In genomic region chr2:92529670-92530322, GRCm38 (mm10) we compare ENCODE assay signal across 8 mouse cellular contexts.
DNase-seq lines count a peak whose midpoint lies in the region; ATAC-seq and TF ChIP-seq lines count a peak whose summit lies in the region.

No protein-coding gene starts in this region.

- no peaks in the 10 kb centered on the region for H3K79me2 ChIP-seq in myocyte (ENCODE audit: control insufficient read depth, insufficient read depth)

- no peak for DNase-seq in kidney, adult 18-20 months
- DNase-seq in embryonic facial prominence, embryonic 14.5 days (ENCODE audit: low spot score): no peak
- peak; percentile 18 for DNase-seq in hindbrain, postnatal 0 days (ENCODE audit: low spot score)
- no peak for DNase-seq in thymus, postnatal 10 days (ENCODE audit: low spot score in 2 of 2)
- DNase-seq in thymus, postnatal 4 days: no peak
- DNase-seq in lung, postnatal 25 days (ENCODE audit: low spot score): no peak

- no peak for TF ChIP-seq POLR2A in myocyte (IDR thresholded peaks at IDR 0.05; ENCODE audit: insufficient read length, low read depth)

- H3K36me3 ChIP-seq in kidney, embryonic 16.5 days (ENCODE audit: insufficient read depth, low read length): no peaks in the 10 kb centered on the region
- H3K36me3 ChIP-seq in embryonic facial prominence, embryonic 14.5 days (ENCODE audit: control insufficient read depth, insufficient read depth, low read length): no peaks in the 10 kb centered on the region
- H3K36me3 ChIP-seq in hindbrain, postnatal 0 days (ENCODE audit: insufficient read depth, low read length): no peaks in the 10 kb centered on the region
- no peaks in the 10 kb centered on the region for H3K36me3 ChIP-seq in myocyte (ENCODE audit: control insufficient read depth, insufficient read depth)

- H3K27ac ChIP-seq in kidney, embryonic 16.5 days (ENCODE audit: low read length): peak overlapping the region; percentile 11; the same call in 1 of the 2 replicates
- H3K27ac ChIP-seq in embryonic facial prominence, embryonic 14.5 days (replicated peaks; ENCODE audit: low read depth, low read length): no peak overlapping the region
- H3K27ac ChIP-seq in hindbrain, postnatal 0 days: peak overlapping the region; percentile 80

- no peaks in the 10 kb centered on the region for H3K9me3 ChIP-seq in kidney, embryonic 16.5 days (ENCODE audit: low read length)
- H3K9me3 ChIP-seq in embryonic facial prominence, embryonic 14.5 days (ENCODE audit: control insufficient read depth, low read length): no peaks in the 10 kb centered on the region
- no peaks in the 10 kb centered on the region for H3K9me3 ChIP-seq in hindbrain, postnatal 0 days (ENCODE audit: low read length)

- H3K4me1 ChIP-seq in kidney, embryonic 16.5 days (ENCODE audit: insufficient read depth, low read length): peaks cover 12% of the 10 kb centered on the region
- H3K4me1 ChIP-seq in embryonic facial prominence, embryonic 14.5 days (ENCODE audit: control insufficient read depth, insufficient read depth, low read length): peaks cover 4% of the 10 kb centered on the region; the same call in 1 of the 2 replicates
- peaks cover 8% of the 10 kb centered on the region for H3K4me1 ChIP-seq in hindbrain, postnatal 0 days (ENCODE audit: insufficient read depth, low read length)

- TF ChIP-seq CTCF in hindbrain, postnatal 0 days (IDR thresholded peaks at IDR 0.05; ENCODE audit: low read depth): no peak

- H3K4me3 ChIP-seq in kidney, embryonic 16.5 days (ENCODE audit: low read length): peak overlapping the region; percentile 49
- peak overlapping the region; percentile 45 for H3K4me3 ChIP-seq in embryonic facial prominence, embryonic 14.5 days (ENCODE audit: low read depth, low read length)
- peak overlapping the region; percentile 38 for H3K4me3 ChIP-seq in hindbrain, postnatal 0 days (ENCODE audit: low read length)
- no peak overlapping the region for H3K4me3 ChIP-seq in myocyte

- WGBS in kidney, embryonic 16.5 days: 46% methylated on average over 14 of the region's 14 CpGs
- WGBS in embryonic facial prominence, embryonic 14.5 days: 45% methylated on average over 14 of the region's 14 CpGs
- WGBS in hindbrain, postnatal 0 days: 43% methylated on average over 14 of the region's 14 CpGs

- H3K9ac ChIP-seq in kidney, embryonic 16.5 days (replicated peaks; ENCODE audit: low read length): peak overlapping the region; percentile 47
- peak overlapping the region; percentile 69; the same call in 1 of the 2 replicates for H3K9ac ChIP-seq in embryonic facial prominence, embryonic 14.5 days (ENCODE audit: low read depth, low read length)
- H3K9ac ChIP-seq in hindbrain, postnatal 0 days (replicated peaks; ENCODE audit: low read length): peak overlapping the region; percentile 50

- H3ac ChIP-seq in myocyte (ENCODE audit: control insufficient read depth, insufficient read length): no peak overlapping the region

- 0 out of 2 replicates have a peak, but pooled peaks have one; percentile 33 for ATAC-seq in kidney, embryonic 16.5 days (ENCODE audit: low FRiP score, low TSS enrichment)
- ATAC-seq in embryonic facial prominence, embryonic 14.5 days (ENCODE audit: low read depth): no peak
- peak; percentile 42 for ATAC-seq in hindbrain, postnatal 0 days

- H3K27me3 ChIP-seq in kidney, embryonic 16.5 days (ENCODE audit: insufficient read depth, low read length): no peaks in the 10 kb centered on the region
- H3K27me3 ChIP-seq in embryonic facial prominence, embryonic 14.5 days (replicated peaks; ENCODE audit: control insufficient read depth, insufficient read depth, low read length): no peaks in the 10 kb centered on the region
- no peaks in the 10 kb centered on the region for H3K27me3 ChIP-seq in hindbrain, postnatal 0 days (ENCODE audit: insufficient read depth, low read length)
- peaks cover 8% of the 10 kb centered on the region for H3K27me3 ChIP-seq in myocyte (ENCODE audit: control insufficient read depth, insufficient read depth, insufficient read length)

- peak overlapping the region; percentile 61 for H3K4me2 ChIP-seq in kidney, embryonic 16.5 days (replicated peaks; ENCODE audit: low read depth, low read length)
- peak overlapping the region; percentile 80 for H3K4me2 ChIP-seq in embryonic facial prominence, embryonic 14.5 days (ENCODE audit: low read depth, low read length)
- H3K4me2 ChIP-seq in hindbrain, postnatal 0 days (ENCODE audit: low read depth, low read length): peak overlapping the region; percentile 74
- peak overlapping the region; percentile 50 for H3K4me2 ChIP-seq in myocyte (ENCODE audit: low read depth)

TF ChIP-seq in myocyte, 11 proteins besides CTCF, POLR2A, EP300 and RAD21:
- TF ChIP-seq TCF3 (IDR thresholded peaks at IDR 0.05; ENCODE audit: insufficient read length, low read depth) (no peak), REST (IDR thresholded peaks at IDR 0.05; ENCODE audit: insufficient read depth, insufficient read length) (no peak), MYOD1 (IDR thresholded peaks at IDR 0.05; ENCODE audit: control insufficient read depth in 1 of 3, insufficient read length in 2 of 3, low read depth in 2 of 3) (no peak), TCF12 (IDR thresholded peaks at IDR 0.05; ENCODE audit: insufficient read depth, poor library complexity, severe bottlenecking) (no peak), USF1 (IDR thresholded peaks at IDR 0.05; ENCODE audit: low read depth) (no peak), POLR2AphosphoS2 (IDR thresholded peaks at IDR 0.05; ENCODE audit: insufficient read length, low read depth) (no peak), MYOG (IDR thresholded peaks at IDR 0.05; ENCODE audit: control insufficient read depth in 1 of 3, insufficient read depth in 1 of 3, insufficient read length in 2 of 3, low read depth in 2 of 3) (no peak), E2F4 (IDR thresholded peaks at IDR 0.05; ENCODE audit: insufficient read depth) (no peak), CEBPB (IDR thresholded peaks at IDR 0.05; ENCODE audit: insufficient read depth, poor library complexity, severe bottlenecking) (no peak), MAX (IDR thresholded peaks at IDR 0.05; ENCODE audit: low read depth) (no peak), SRF (IDR thresholded peaks at IDR 0.05; ENCODE audit: control insufficient read depth, insufficient read length, low read depth) (no peak)
